ENCODE assay signal across 27 mouse cellular contexts in the genomic region with DNA sequence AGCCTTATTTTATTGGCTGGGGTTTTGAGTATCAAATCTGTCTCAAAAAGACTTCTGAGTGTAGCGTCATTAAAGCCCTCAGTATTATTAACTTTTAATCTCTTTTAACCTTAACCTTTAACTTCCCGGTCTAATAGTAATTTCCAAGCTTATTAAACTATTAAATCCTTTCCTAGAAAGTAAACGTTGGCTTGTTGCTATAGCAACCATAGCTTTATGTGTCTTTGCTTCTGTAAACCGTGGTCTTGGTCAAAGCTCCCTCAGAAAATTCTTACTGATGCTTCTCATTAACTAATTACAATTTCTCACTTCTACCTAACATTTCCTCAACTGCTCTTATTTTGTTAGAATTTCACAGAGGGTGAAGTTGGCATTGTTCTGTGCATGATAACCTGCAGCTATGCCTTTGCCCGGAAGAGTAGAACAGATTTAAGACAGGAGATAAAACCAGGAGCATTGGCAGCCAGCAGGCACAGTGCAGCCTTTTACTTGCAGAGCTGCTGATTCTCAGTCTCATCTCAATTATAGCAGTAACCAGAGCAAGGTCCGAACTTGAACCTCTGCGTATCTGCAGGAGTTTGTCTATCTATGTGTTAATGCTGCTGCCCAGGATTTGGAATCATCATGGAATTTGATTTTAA.
DNase-seq lines count a peak whose midpoint lies in the region; ATAC-seq and TF ChIP-seq lines count a peak whose summit lies in the region.
"Had no signal": no experiment of that assay in that cellular context is flagged by ENCODE, and none has a peak within 500 bp of the region (broad histone marks: within the 10 kb centered on the region; RNA-seq: fewer than 3 reads in every experiment).

No protein-coding gene starts in this region.

- no peak overlapping the region for H3K4me3 ChIP-seq in hindbrain, postnatal 0 days (ENCODE audit: low read length)
- no peak overlapping the region for H3K4me3 ChIP-seq in hindbrain, embryonic 11.5 days (ENCODE audit: low read depth, low read length)
- H3K4me3 ChIP-seq in midbrain, embryonic 16.5 days (ENCODE audit: low read depth, low read length) = no peak overlapping the region
- no peak overlapping the region for H3K4me3 ChIP-seq in midbrain, embryonic 11.5 days (ENCODE audit: low read depth, low read length)
- H3K4me3 ChIP-seq: hindbrain, embryonic 13.5 days; left cerebral cortex, adult 2 months had no signal

- intact Hi-C loops in heart, postnatal 36 days (cut with DNase I) = no loop called here

- no peaks in the 10 kb centered on the region for H3K9me3 ChIP-seq in hindbrain, postnatal 0 days (ENCODE audit: low read length)
- no peaks in the 10 kb centered on the region for H3K9me3 ChIP-seq in hindbrain, embryonic 11.5 days (ENCODE audit: control insufficient read depth, low read length)
- H3K9me3 ChIP-seq in midbrain, embryonic 16.5 days (replicated peaks; ENCODE audit: control insufficient read depth, low read length, poor library complexity, severe bottlenecking) = no peaks in the 10 kb centered on the region
- H3K9me3 ChIP-seq in midbrain, embryonic 11.5 days (ENCODE audit: control insufficient read depth, low read length) = no peaks in the 10 kb centered on the region
- H3K9me3 ChIP-seq: hindbrain, embryonic 13.5 days had no signal

- H3K27ac ChIP-seq in hindbrain, postnatal 0 days = no peak overlapping the region
- H3K27ac ChIP-seq in hindbrain, embryonic 11.5 days (ENCODE audit: low read depth, low read length) = no peak overlapping the region
- H3K27ac ChIP-seq in midbrain, embryonic 16.5 days (ENCODE audit: low read length) = no peak overlapping the region
- no peak overlapping the region for H3K27ac ChIP-seq in midbrain, embryonic 11.5 days (ENCODE audit: low read depth, low read length)
- H3K27ac ChIP-seq: hindbrain, embryonic 13.5 days; left cerebral cortex, adult 2 months; liver, embryonic 14.5 days; macrophage; stomach, postnatal 0 days had no signal

- H3K36me3 ChIP-seq in hindbrain, postnatal 0 days (ENCODE audit: insufficient read depth, low read length) = no peaks in the 10 kb centered on the region
- H3K36me3 ChIP-seq in hindbrain, embryonic 11.5 days (ENCODE audit: control insufficient read depth, insufficient read depth, low read length) = no peaks in the 10 kb centered on the region
- no peaks in the 10 kb centered on the region for H3K36me3 ChIP-seq in midbrain, embryonic 16.5 days (ENCODE audit: control insufficient read depth, insufficient read depth, low read length)
- H3K36me3 ChIP-seq in midbrain, embryonic 11.5 days (ENCODE audit: control insufficient read depth, insufficient read depth, low read length) = no peaks in the 10 kb centered on the region
- H3K36me3 ChIP-seq: hindbrain, embryonic 13.5 days had no signal

- H3K4me1 ChIP-seq in hindbrain, postnatal 0 days (ENCODE audit: insufficient read depth, low read length) = peaks cover 3% of the 10 kb centered on the region; the same call in 1 of the 2 replicates
- H3K4me1 ChIP-seq in hindbrain, embryonic 11.5 days (replicated peaks; ENCODE audit: control insufficient read depth, insufficient read depth, low read length) = no peaks in the 10 kb centered on the region
- peaks cover 9% of the 10 kb centered on the region for H3K4me1 ChIP-seq in midbrain, embryonic 16.5 days (ENCODE audit: control insufficient read depth, insufficient read depth, low read length)
- H3K4me1 ChIP-seq in midbrain, embryonic 11.5 days (ENCODE audit: control insufficient read depth, insufficient read depth, low read length) = no peaks in the 10 kb centered on the region
- H3K4me1 ChIP-seq: hindbrain, embryonic 13.5 days had no signal

- DNase-seq in cerebellum, adult 11 months = no peak
- peak; percentile 23 for DNase-seq in hindbrain, postnatal 0 days (ENCODE audit: low spot score)
- no peak for DNase-seq in hindbrain, embryonic 11.5 days (ENCODE audit: low spot score)
- no peak for DNase-seq in midbrain, embryonic 11.5 days (ENCODE audit: low spot score, missing footprints)
- peak; percentile 12 to 23 for DNase-seq in cerebellum, postnatal 25 days
- no peak for DNase-seq in heart, postnatal 36 days
- DNase-seq: adrenal gland, adult 2 months; adrenal gland, postnatal 36 days; gastrocnemius, postnatal 14 days; kidney, adult 11 months; kidney, postnatal 14 days; left cerebral cortex, postnatal 4 days; liver; lung, adult 2 months; lung, postnatal 10 days; right cerebral cortex, adult 18-20 months; thymus, adult 18-20 months; thymus, postnatal 25 days had no signal

- no peaks in the 10 kb centered on the region for H3K27me3 ChIP-seq in hindbrain, postnatal 0 days (ENCODE audit: insufficient read depth, low read length)
- H3K27me3 ChIP-seq in hindbrain, embryonic 11.5 days (ENCODE audit: control insufficient read depth, insufficient read depth, low read length) = no peaks in the 10 kb centered on the region
- H3K27me3 ChIP-seq in midbrain, embryonic 16.5 days (ENCODE audit: control insufficient read depth, insufficient read depth, low read depth, low read length) = no peaks in the 10 kb centered on the region
- no peaks in the 10 kb centered on the region for H3K27me3 ChIP-seq in midbrain, embryonic 11.5 days (ENCODE audit: control insufficient read depth, insufficient read depth, low read length)
- H3K27me3 ChIP-seq: CH12.LX; hindbrain, embryonic 13.5 days had no signal

- no peak overlapping the region for H3K4me2 ChIP-seq in hindbrain, postnatal 0 days (ENCODE audit: low read depth, low read length)
- H3K4me2 ChIP-seq in hindbrain, embryonic 11.5 days (replicated peaks; ENCODE audit: low read depth, low read length) = no peak overlapping the region
- H3K4me2 ChIP-seq in midbrain, embryonic 16.5 days (ENCODE audit: low read length) = 0 out of 2 replicates have a peak overlapping the region, but pooled peaks have one; percentile 1
- no peak overlapping the region for H3K4me2 ChIP-seq in midbrain, embryonic 11.5 days
- H3K4me2 ChIP-seq: hindbrain, embryonic 13.5 days had no signal

- H3K9ac ChIP-seq in hindbrain, postnatal 0 days (replicated peaks; ENCODE audit: low read length) = no peak overlapping the region
- no peak overlapping the region for H3K9ac ChIP-seq in hindbrain, embryonic 11.5 days (ENCODE audit: low read depth, low read length)
- H3K9ac ChIP-seq in midbrain, embryonic 16.5 days (ENCODE audit: low read depth, low read length) = no peak overlapping the region
- H3K9ac ChIP-seq in midbrain, embryonic 11.5 days (ENCODE audit: low read length) = no peak overlapping the region
- H3K9ac ChIP-seq: hindbrain, embryonic 13.5 days; liver, embryonic 14.5 days had no signal

- ATAC-seq in cerebellum, adult (ENCODE audit: insufficient number of reproducible peaks, low FRiP score, low TSS enrichment) = peak; percentile 80
- no peak for ATAC-seq in hindbrain, postnatal 0 days
- no peak for ATAC-seq in hindbrain, embryonic 11.5 days (ENCODE audit: low FRiP score)
- peak; percentile 56; the same call in 1 of the 2 replicates for ATAC-seq in midbrain, embryonic 16.5 days
- ATAC-seq in midbrain, embryonic 11.5 days (ENCODE audit: low FRiP score) = no peak
- ATAC-seq: activated CD4-positive, CD25-positive, alpha-beta regulatory T cell, adult 4 months had no signal

- TF ChIP-seq CTCF in hindbrain, postnatal 0 days (IDR thresholded peaks at IDR 0.05; ENCODE audit: low read depth) = no peak

- 51% methylated on average over 7 of the region's 7 CpGs for WGBS in hindbrain, postnatal 0 days
- 78% methylated on average over 7 of the region's 7 CpGs for WGBS in hindbrain, embryonic 11.5 days
- WGBS in midbrain, embryonic 16.5 days = 35% methylated on average over 7 of the region's 7 CpGs
- 61% methylated on average over 7 of the region's 7 CpGs for WGBS in midbrain, embryonic 11.5 days

Comparison
In these comparisons a context has a peak if more than half of its experiments do, and no peak if none do; other contexts are left out.
1. ATAC-seq: peak in cerebellum, adult (single experiment) and midbrain, embryonic 16.5 days (single experiment); none in hindbrain, postnatal 0 days (single experiment), hindbrain, embryonic 11.5 days (single experiment) and midbrain, embryonic 11.5 days (single experiment).
2. DNase-seq: peak in hindbrain, postnatal 0 days (single experiment) and cerebellum, postnatal 25 days (2 of 2); none in cerebellum, adult 11 months (single experiment), hindbrain, embryonic 11.5 days (single experiment), midbrain, embryonic 11.5 days (single experiment) and heart, postnatal 36 days (0 of 2).